Mouse (Mus musculus): ENCODE measurements around the gene Angptl3. TPM values are rescaled to one million over a fixed set of nuclear protein-coding genes. Genes with fewer than 3 reads are reported as not detected.

Gene Angptl3
- total and polyA plus RNA-seq, 3 experiments, result not detected

DNA sequence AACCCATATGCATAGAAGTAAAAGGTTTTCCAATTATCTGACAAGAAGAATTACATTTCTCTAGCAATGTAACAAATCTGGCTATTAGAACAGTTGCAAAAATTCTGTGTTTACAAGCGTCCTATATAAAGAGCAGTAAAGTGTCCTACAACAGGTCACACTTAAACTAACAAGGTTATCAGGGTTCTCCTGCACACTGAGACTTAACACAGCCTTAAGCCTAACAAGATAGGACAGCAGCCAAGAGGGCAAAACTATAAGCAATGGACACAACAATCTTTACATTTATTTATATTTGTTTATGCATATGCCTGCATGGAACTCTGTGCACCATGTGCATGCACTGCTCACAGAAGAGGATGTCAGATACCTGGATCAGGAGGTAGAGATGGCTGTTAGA, 50.4 kb downstream of the Angptl3 start:
- Histone ChIP-seq H3K9ac (ENCODE audit: insufficient read depth, low read depth) (no peak overlapping the region), H3K36me3 (replicated peaks in 1 of 2; ENCODE audit: control insufficient read depth in 1 of 2, insufficient read depth in 1 of 2, low read length in 1 of 2) (no peaks in the 10 kb centered on the region), H3K4me1 (ENCODE audit: control insufficient read depth in 1 of 2, insufficient read depth in 2 of 2) (no peaks in the 10 kb centered on the region), H3K9me3 (replicated peaks; ENCODE audit: low read length) (peaks cover 7% of the 10 kb centered on the region), H3K4me3 (replicated peaks in 1 of 3; ENCODE audit: low read depth in 2 of 3, low read length in 2 of 3, poor library complexity in 1 of 3) (no peak overlapping the region), H3K27me3 (replicated peaks) (no peaks in the 10 kb centered on the region), H3K27ac (ENCODE audit: insufficient read depth, low read depth) (no peak overlapping the region), H3K4me2 (ENCODE audit: insufficient read depth, low read depth, poor library complexity, severe bottlenecking) (no peak overlapping the region), H3K79me2 (replicated peaks; ENCODE audit: control insufficient read depth, extremely low read depth, insufficient read depth, poor library complexity, severe bottlenecking) (no peaks in the 10 kb centered on the region)
- dilution Hi-C loops (cut with MboI; ENCODE audit: extremely low pct_ligation_motif_present, extremely low pct_unique_long_range_greater_than_20kb, low sequenced_read_pairs) (no loop called here), in situ Hi-C loops (cut with MboI; ENCODE audit: low pct_ligation_motif_present, low pct_unique_long_range_greater_than_20kb, low sequenced_read_pairs) (no loop called here)
- no peak for DNase-seq (ENCODE audit: extremely low read depth)
- TF ChIP-seq ZKSCAN1 (IDR thresholded peaks at IDR 0.05; ENCODE audit: borderline replicate concordance, low read depth, low read length), result no peak

DNA sequence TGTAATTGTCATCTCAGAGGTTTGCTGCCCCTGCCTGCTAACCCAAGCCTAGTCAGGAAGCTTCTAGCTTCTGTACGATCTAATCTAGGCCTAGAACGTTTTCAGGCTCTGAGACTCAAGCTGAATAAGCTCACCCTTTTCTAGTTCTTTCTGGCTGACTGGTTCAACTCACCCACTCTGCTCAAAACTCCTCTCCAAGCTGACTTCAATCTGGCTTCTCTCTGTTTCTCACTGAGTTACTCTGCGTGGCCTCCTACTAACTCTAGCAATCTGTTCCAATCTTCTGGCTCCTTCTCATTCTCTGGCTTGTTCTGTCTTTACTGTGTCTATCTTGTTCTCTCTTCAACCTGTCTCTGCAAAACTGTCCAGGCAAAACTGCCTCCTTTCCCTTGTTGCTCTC, 53.1 kb downstream of the Angptl3 start:
- Histone ChIP-seq H3K27ac (ENCODE audit: insufficient read depth, low read depth) (no peak overlapping the region), H3K9me3 (replicated peaks; ENCODE audit: low read length) (peaks cover 13% of the 10 kb centered on the region), H3K9ac (ENCODE audit: insufficient read depth, low read depth) (no peak overlapping the region), H3K4me3 (replicated peaks in 1 of 3; ENCODE audit: low read depth in 2 of 3, low read length in 2 of 3, poor library complexity in 1 of 3) (no peak overlapping the region), H3K4me2 (ENCODE audit: insufficient read depth, low read depth, poor library complexity, severe bottlenecking) (no peak overlapping the region), H3K27me3 (replicated peaks) (no peaks in the 10 kb centered on the region), H3K4me1 (ENCODE audit: control insufficient read depth in 1 of 2, insufficient read depth in 2 of 2) (no peaks in the 10 kb centered on the region), H3K79me2 (replicated peaks; ENCODE audit: control insufficient read depth, extremely low read depth, insufficient read depth, poor library complexity, severe bottlenecking) (no peaks in the 10 kb centered on the region), H3K36me3 (replicated peaks in 1 of 2; ENCODE audit: control insufficient read depth in 1 of 2, insufficient read depth in 1 of 2, low read length in 1 of 2) (no peaks in the 10 kb centered on the region)
- no peak for TF ChIP-seq ZC3H11A (IDR thresholded peaks at IDR 0.05; ENCODE audit: low read depth, low read length)
- no peak for TF ChIP-seq MYC (IDR thresholded peaks at IDR 0.05; ENCODE audit: low read depth, low read length)
- TF ChIP-seq ETS1 (conservative IDR thresholded peaks at IDR 0.05; ENCODE audit: low read depth, low read length), result no peak
- no peak for TF ChIP-seq USF1 (IDR thresholded peaks at IDR 0.05; ENCODE audit: low read depth, low read length)
- TF ChIP-seq BHLHE40 (IDR thresholded peaks at IDR 0.05; ENCODE audit: low read depth, low read length), result no peak
- TF ChIP-seq CHD1 (IDR thresholded peaks at IDR 0.05; ENCODE audit: low read depth, low read length), result no peak
- no peak for TF ChIP-seq MEF2A (IDR thresholded peaks at IDR 0.05; ENCODE audit: borderline replicate concordance, low read depth, low read length)
- TF ChIP-seq JUN (IDR thresholded peaks at IDR 0.05; ENCODE audit: insufficient read depth, low read depth, low read length), result no peak
- TF ChIP-seq MXI1 (IDR thresholded peaks at IDR 0.05; ENCODE audit: low read depth, low read length), result no peak
- no peak for TF ChIP-seq RAD21 (IDR thresholded peaks at IDR 0.05; ENCODE audit: low read depth, low read length)
- TF ChIP-seq POLR2A (IDR thresholded peaks at IDR 0.05; ENCODE audit: low read depth, low read length), result no peak
- TF ChIP-seq MAFK (IDR thresholded peaks at IDR 0.05; ENCODE audit: insufficient replicate concordance, low read length), result no peak
- TF ChIP-seq TBP (conservative IDR thresholded peaks at IDR 0.05; ENCODE audit: low read depth, low read length), result no peak
- no peak for TF ChIP-seq CHD2 (IDR thresholded peaks at IDR 0.05; ENCODE audit: low read length)
- in situ Hi-C loops (cut with MboI; ENCODE audit: low pct_ligation_motif_present, low pct_unique_long_range_greater_than_20kb, low sequenced_read_pairs), result no loop called here
- no peak for DNase-seq (ENCODE audit: extremely low read depth)
- dilution Hi-C loops (cut with MboI; ENCODE audit: extremely low pct_ligation_motif_present, extremely low pct_unique_long_range_greater_than_20kb, low sequenced_read_pairs), result no loop called here

All from CH12.LX (cell line).